Mouse (Mus musculus): ENCODE results near the gene Otud5. TPM values are rescaled to one million over a fixed set of nuclear protein-coding genes. Genes with fewer than 3 reads are reported as not detected.

The Otud5 gene
- polyA plus RNA-seq, 1 experiment from 2014 or later = 31.7 TPM

DNA sequence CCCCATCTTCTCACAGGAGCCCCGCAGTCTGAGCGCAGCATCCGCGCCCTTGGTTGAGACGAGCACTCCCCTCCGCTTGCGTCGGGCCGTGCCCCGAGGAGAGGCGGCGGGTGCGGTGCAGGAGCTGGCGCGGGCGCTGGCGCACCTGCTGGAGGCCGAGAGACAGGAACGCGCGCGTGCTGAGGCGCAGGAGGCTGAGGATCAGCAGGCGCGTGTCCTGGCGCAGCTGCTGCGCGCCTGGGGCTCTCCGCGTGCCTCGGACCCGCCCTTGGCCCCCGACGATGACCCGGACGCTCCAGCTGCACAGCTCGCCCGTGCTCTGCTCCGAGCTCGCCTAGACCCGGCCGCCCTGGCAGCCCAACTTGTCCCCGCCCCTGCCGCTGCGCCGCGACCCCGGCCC is 80.9 kb downstream of the Otud5 start:
- Histone ChIP-seq H3K36me3 (ENCODE audit: insufficient read depth) (no peaks in the 10 kb centered on the region), H3K27me3 (ENCODE audit: insufficient read depth, low read length) (peaks cover 62% of the 10 kb centered on the region), H3K9me3 (ENCODE audit: low read depth, low read length) (no peaks in the 10 kb centered on the region), H3K4me3 (ENCODE audit: low read depth, low read length) (peak overlapping the region; percentile 19), H3K4me1 (ENCODE audit: insufficient read depth) (no peaks in the 10 kb centered on the region), H3K4me2 (peak overlapping the region; percentile 46), H3K27ac (ENCODE audit: low read depth) (no peak overlapping the region), H3K9ac (no peak overlapping the region)
- ATAC-seq (ENCODE audit: insufficient read depth) (no peak), DNase-seq (no peak)
- WGBS = 7% methylated on average over 37 of the region's 48 CpGs
- no peak for TF ChIP-seq CTCF (IDR thresholded peaks at IDR 0.05; ENCODE audit: low read depth)

MicroRNAs encoded within 50 kb of the gene (microRNA counts, 519-probe panel; counts per million panel counts)
- microRNA mmu-miR-1198 = 2,331 counts per million, percentile 37 among the panel's probes with 10 or more counts

Small RNA genes within 50 kb of the gene (microRNA-seq; reads per million reads assigned to microRNA genes)
- 38.3 reads per million, percentile 39 among the genes with 10 or more reads in this experiment for gene Mir1198 (ENCODE audit: borderline number of aligned reads)

Other genes starting within 250 kb of the Otud5 start
- gene Ccdc22, start 235.8 kb upstream of the Otud5 start, polyA plus RNA-seq (2014; fragmentation: Nextera tagmentation; extraction: Ambion mirVana) = 26.4 and 28.6 TPM in 2 replicates
- gene Cacna1f, start 234.3 kb upstream of the Otud5 start, polyA plus RNA-seq (2014; fragmentation: Nextera tagmentation; extraction: Ambion mirVana) = 0.05 TPM in 1 of 2 replicates, not detected in the other
- 0.88 and 0.97 TPM in 2 replicates for gene Syp, start 202.9 kb upstream of the Otud5 start, polyA plus RNA-seq (2014; fragmentation: Nextera tagmentation; extraction: Ambion mirVana)
- 8.3 and 8.6 TPM in 2 replicates for gene Prickle3, start 184.1 kb upstream of the Otud5 start, polyA plus RNA-seq (2014; fragmentation: Nextera tagmentation; extraction: Ambion mirVana)
- 185 and 188 TPM in 2 replicates for gene Plp2, start 170.0 kb upstream of the Otud5 start, polyA plus RNA-seq (2014; fragmentation: Nextera tagmentation; extraction: Ambion mirVana)
- gene Magix, start 160.1 kb upstream of the Otud5 start, polyA plus RNA-seq (2014; fragmentation: Nextera tagmentation; extraction: Ambion mirVana) = 0.12 and 0.13 TPM in 2 replicates
- gene Gpkow, start 144.2 kb upstream of the Otud5 start, polyA plus RNA-seq (2014; fragmentation: Nextera tagmentation; extraction: Ambion mirVana) = 46.6 and 46.9 TPM in 2 replicates
- gene Wdr45, start 127.0 kb upstream of the Otud5 start, polyA plus RNA-seq (2014; fragmentation: Nextera tagmentation; extraction: Ambion mirVana) = 32.1 and 32.8 TPM in 2 replicates
- gene Gm45208, start 119.1 kb upstream of the Otud5 start, polyA plus RNA-seq (2014; fragmentation: Nextera tagmentation; extraction: Ambion mirVana) = 0.49 and 1.1 TPM in 2 replicates
- gene Praf2, start 112.9 kb upstream of the Otud5 start, polyA plus RNA-seq (2014; fragmentation: Nextera tagmentation; extraction: Ambion mirVana) = 71.2 and 71.8 TPM in 2 replicates
- 22.7 and 25.3 TPM in 2 replicates for gene Ccdc120, start 90.5 kb upstream of the Otud5 start, polyA plus RNA-seq (2014; fragmentation: Nextera tagmentation; extraction: Ambion mirVana)
- gene Tfe3, start 78.8 kb upstream of the Otud5 start, polyA plus RNA-seq (2014; fragmentation: Nextera tagmentation; extraction: Ambion mirVana) = 21.7 and 22.5 TPM in 2 replicates
- 30.7 and 34.1 TPM in 2 replicates for gene Gripap1, start 51.6 kb upstream of the Otud5 start, polyA plus RNA-seq (2014; fragmentation: Nextera tagmentation; extraction: Ambion mirVana)
- 1.6 and 2.0 TPM in 2 replicates for gene Kcnd1, start 19.1 kb upstream of the Otud5 start, polyA plus RNA-seq (2014; fragmentation: Nextera tagmentation; extraction: Ambion mirVana)
- gene Pim2, start 36.9 kb downstream of the Otud5 start, polyA plus RNA-seq (2014; fragmentation: Nextera tagmentation; extraction: Ambion mirVana) = 6.6 and 6.9 TPM in 2 replicates
- gene Slc35a2, start 42.7 kb downstream of the Otud5 start, polyA plus RNA-seq (2014; fragmentation: Nextera tagmentation; extraction: Ambion mirVana) = 13.7 and 15.3 TPM in 2 replicates
- 96.0 and 101 TPM in 2 replicates for gene Pqbp1, start 57.9 kb downstream of the Otud5 start, polyA plus RNA-seq (2014; fragmentation: Nextera tagmentation; extraction: Ambion mirVana)
- gene Timm17b, start 58.0 kb downstream of the Otud5 start, polyA plus RNA-seq (2014; fragmentation: Nextera tagmentation; extraction: Ambion mirVana) = 160 and 174 TPM in 2 replicates
- gene Gm10491, start 66.5 kb downstream of the Otud5 start, polyA plus RNA-seq (2014; fragmentation: Nextera tagmentation; extraction: Ambion mirVana) = not detected in 2 replicates
- not detected in 2 replicates for gene Gm10490, start 68.2 kb downstream of the Otud5 start, polyA plus RNA-seq (2014; fragmentation: Nextera tagmentation; extraction: Ambion mirVana)
- gene Pcsk1n, start 78.5 kb downstream of the Otud5 start, polyA plus RNA-seq (2014; fragmentation: Nextera tagmentation; extraction: Ambion mirVana) = 0.66 and 0.76 TPM in 2 replicates
- gene Eras, start 87.2 kb downstream of the Otud5 start, polyA plus RNA-seq (2014; fragmentation: Nextera tagmentation; extraction: Ambion mirVana) = not detected in 2 replicates
- gene Hdac6, start 106.5 kb downstream of the Otud5 start, polyA plus RNA-seq (2014; fragmentation: Nextera tagmentation; extraction: Ambion mirVana) = 23.7 and 29.1 TPM in 2 replicates
- gene Gata1, start 136.7 kb downstream of the Otud5 start, polyA plus RNA-seq (2014; fragmentation: Nextera tagmentation; extraction: Ambion mirVana) = 1.1 and 1.6 TPM in 2 replicates
- gene Glod5, start 177.1 kb downstream of the Otud5 start, polyA plus RNA-seq (2014; fragmentation: Nextera tagmentation; extraction: Ambion mirVana) = not detected in 2 replicates
- 71.6 and 74.3 TPM in 2 replicates for gene Suv39h1, start 233.4 kb downstream of the Otud5 start, polyA plus RNA-seq (2014; fragmentation: Nextera tagmentation; extraction: Ambion mirVana)
- gene Was, start 249.1 kb downstream of the Otud5 start, polyA plus RNA-seq (2014; fragmentation: Nextera tagmentation; extraction: Ambion mirVana) = 0.43 and 0.60 TPM in 2 replicates

Data from lung, embryonic 14.5 days (tissue).